Mouse (Mus musculus) ovary, postnatal 10 days (tissue): ENCODE measurements around the gene Chd4.

Source experiments
- DNase-seq: peaks from one replicate; pipeline ENCODE4 v3.0.0; 2022; ENCODE audit warnings: low spot score

Chd4 gene

GRCm38 (mm10) chr6:125090341-125091085, 5.3 kb upstream of the Chd4 start:
- no peak for DNase-seq

GRCm38 (mm10) chr6:125092372-125092771, 3.4 kb upstream of the Chd4 start:
- no peak for DNase-seq

GRCm38 (mm10) chr6:125094843-125095242, 938 bp upstream of the Chd4 start:
- no peak for DNase-seq

GRCm38 (mm10) chr6:125096279-125096596, 457 bp downstream of the Chd4 start:
- no peak for DNase-seq

- DNase-seq: peak; percentile 35
These were observed 990 bp downstream of the Chd4 start for GRCm38 (mm10) chr6:125096597-125097345.

GRCm38 (mm10) chr6:125097346-125097689, 1.5 kb downstream of the Chd4 start:
- DNase-seq: no peak

GRCm38 (mm10) chr6:125097951-125098350, 2.2 kb downstream of the Chd4 start:
- DNase-seq: no peak

GRCm38 (mm10) chr6:125098513-125098912, 2.7 kb downstream of the Chd4 start:
- DNase-seq: no peak

- DNase-seq: no peak
These were observed 3.7 kb downstream of the Chd4 start for GRCm38 (mm10) chr6:125099421-125099971.

GRCm38 (mm10) chr6:125101444-125101843, 5.7 kb downstream of the Chd4 start:
- DNase-seq: no peak

GRCm38 (mm10) chr6:125104223-125104622, 8.4 kb downstream of the Chd4 start:
- DNase-seq: no peak

- DNase-seq: no peak
These were observed 11.9 kb downstream of the Chd4 start for GRCm38 (mm10) chr6:125107705-125108104.

- no peak for DNase-seq
These were observed 13.6 kb downstream of the Chd4 start for GRCm38 (mm10) chr6:125109371-125109770.

GRCm38 (mm10) chr6:125110927-125111326, 15.1 kb downstream of the Chd4 start:
- DNase-seq: no peak

GRCm38 (mm10) chr6:125112553-125112952, 16.8 kb downstream of the Chd4 start:
- DNase-seq: no peak

- DNase-seq: no peak
These were observed 23.6 kb downstream of the Chd4 start for GRCm38 (mm10) chr6:125119387-125119786.

- no peak for DNase-seq
These were observed 32.9 kb downstream of the Chd4 start for GRCm38 (mm10) chr6:125128724-125129123.

GRCm38 (mm10) chr6:125129710-125130402, 34.1 kb downstream of the Chd4 start:
- DNase-seq: no peak

GRCm38 (mm10) chr6:125131302-125132156, 35.7 kb downstream of the Chd4 start, which contains the start of gene Nop2:
TSS of gene Nop2 (plus strand) at chr6:125131909.
- peak; percentile 64 for DNase-seq

- no peak for DNase-seq
These were observed 36.7 kb downstream of the Chd4 start for GRCm38 (mm10) chr6:125132470-125132869.

GRCm38 (mm10) chr6:125137002-125137671, 41.4 kb downstream of the Chd4 start:
- DNase-seq: no peak
